Mouse (Mus musculus) adrenal gland (tissue): ENCODE data around the gene Oog2.
"Not testable (repeated sequence)": the region's sequence is repeated elsewhere in the genome, so short reads cannot be mapped to it uniquely, and the experiment has no call there.

ENCODE experiments used
- intact Hi-C: fragments of 180-260 bp; cut with DNase I; formaldehyde crosslinking; loops from one replicate; pipeline ENCODE4 v1.15.1; 2025
- long read RNA-seq, 2 experiments: library from polyadenylated mRNA; unstranded; transcript quantifications; one replicate each; pipeline ENCODE4 v2.0.0; 2020; ENCODE audit warnings: borderline replicate concordance in 1 of 2; ENCODE audit not compliant: insufficient replicate concordance in 1 of 2

The Oog2 gene
- long read RNA-seq, experiment 1, result 0 reads
- long read RNA-seq, experiment 2, result 0 reads

DNA sequence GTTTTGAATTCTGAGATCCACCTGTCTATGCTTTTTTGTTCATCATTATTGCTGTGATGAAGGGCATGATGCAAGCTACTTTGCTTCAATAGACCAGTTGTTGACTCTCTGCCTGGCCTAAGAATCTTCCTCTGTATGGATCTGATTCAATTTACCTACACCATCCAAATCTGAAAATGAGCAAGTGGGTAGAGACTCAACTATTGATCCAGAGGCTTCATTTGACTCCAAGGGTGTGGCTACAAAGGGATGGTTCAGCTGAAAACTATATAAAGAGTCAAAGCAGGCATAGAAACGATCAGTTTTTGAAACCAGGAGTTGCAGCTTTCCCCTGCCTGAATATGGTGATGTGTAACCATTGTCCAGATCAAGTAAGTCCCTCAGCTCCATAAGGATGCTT, at the start of gene Oog2:
TSS of gene Oog2 (plus strand) at position 301 of the 400 bp plus-strand sequence.
- intact Hi-C loops, result no loop called here

DNA sequence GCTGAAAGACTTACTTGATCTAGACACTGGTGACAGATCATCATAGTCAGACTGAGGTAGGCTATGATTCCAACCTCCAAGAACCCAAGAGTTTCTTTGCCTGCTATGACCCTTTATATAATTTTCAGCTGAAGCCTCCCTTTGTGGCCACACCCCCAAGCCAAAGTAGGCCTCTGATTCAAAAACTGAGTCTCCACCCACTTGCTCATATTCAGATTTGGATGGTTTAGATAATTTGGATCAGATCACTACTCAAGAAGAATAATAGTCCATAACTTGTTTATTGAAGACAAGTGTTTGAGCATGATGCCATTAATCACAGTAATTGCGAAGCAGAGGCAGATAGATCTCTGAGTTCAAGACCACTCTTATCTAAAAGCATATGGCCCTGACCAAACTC, 28.0 kb upstream of the Oog2 start, which contains the start of gene Oog3:
TSS of gene Oog3 (minus strand) at position 101 of the 400 bp plus-strand sequence.
- intact Hi-C loops, result no loop called here

DNA sequence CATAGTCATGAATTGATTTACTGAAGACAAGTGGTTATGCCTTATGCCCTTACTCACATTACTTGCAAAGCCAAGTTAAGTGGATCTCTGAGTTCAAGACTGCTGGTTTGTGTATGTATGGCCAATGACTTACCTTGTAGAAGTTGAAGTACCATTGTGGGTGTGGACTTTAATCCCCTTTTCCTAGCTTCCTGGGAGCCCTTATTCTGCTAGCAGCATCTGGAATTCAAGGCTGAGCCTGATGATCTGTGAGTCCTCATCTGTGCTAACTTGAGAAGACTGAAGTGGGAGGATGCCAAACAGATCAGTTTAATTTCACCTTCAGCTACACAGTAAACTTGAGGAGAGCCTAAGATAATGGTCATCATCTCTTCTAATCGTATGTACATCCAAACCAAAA, 22.7 kb downstream of the Oog2 start, which contains the start of gene C87977:
TSS of gene C87977 (minus strand) at position 101 of the 400 bp plus-strand sequence.
- intact Hi-C loops, result not testable (repeated sequence)
